36 mouse cellular contexts compared by ENCODE assay signal in genomic region chr6:141986772-141987171, GRCm38 (mm10). TPM values are rescaled to one million over a fixed set of nuclear protein-coding genes. Genes with fewer than 3 reads are reported as not detected.
"Had no signal": no experiment of that assay in that cellular context is flagged by ENCODE, and none has a peak within 500 bp of the region (broad histone marks: within the 10 kb centered on the region; RNA-seq: fewer than 3 reads in every experiment).

No protein-coding gene starts in this region.

- H3K4me1 ChIP-seq: limb, embryonic 12.5 days; limb, embryonic 13.5 days; limb, embryonic 15.5 days; liver, embryonic 12.5 days; liver, embryonic 13.5 days; liver, embryonic 15.5 days; lung, embryonic 15.5 days; megakaryocyte, embryonic 14.5 days; midbrain, embryonic 10.5 days; midbrain, embryonic 12.5 days; midbrain, embryonic 13.5 days; neural tube, embryonic 12.5 days had no signal

- H3K9me3 ChIP-seq: limb, embryonic 12.5 days; limb, embryonic 13.5 days; limb, embryonic 15.5 days; liver, embryonic 12.5 days; liver, embryonic 13.5 days; liver, embryonic 15.5 days; lung, embryonic 15.5 days; megakaryocyte, embryonic 14.5 days; midbrain, embryonic 10.5 days; midbrain, embryonic 12.5 days; midbrain, embryonic 13.5 days; neural tube, embryonic 12.5 days had no signal

- DNase-seq: left cerebral cortex, postnatal 4 days; liver; liver, embryonic 13.5 days; liver, postnatal 0 days; lung, adult 18-20 months; lung, adult 2 months; lung, embryonic 14.5 days; lung, postnatal 10 days; lung, postnatal 14 days; lung, postnatal 36 days; lung, postnatal 4 days; midbrain, embryonic 14.5 days had no signal

- H3K4me3 ChIP-seq: left cerebral cortex, adult 2 months; limb, embryonic 12.5 days; limb, embryonic 13.5 days; limb, embryonic 15.5 days; liver, embryonic 12.5 days; liver, embryonic 13.5 days; liver, embryonic 15.5 days; lung, embryonic 15.5 days; megakaryocyte, embryonic 14.5 days; midbrain, embryonic 10.5 days; midbrain, embryonic 12.5 days; midbrain, embryonic 13.5 days; myocyte; neural tube, embryonic 12.5 days had no signal

- ATAC-seq: liver, embryonic 12.5 days; liver, postnatal 0 days; lung, postnatal 0 days; midbrain, embryonic 13.5 days; midbrain, embryonic 16.5 days had no signal

- H3K27me3 ChIP-seq: limb, embryonic 12.5 days; limb, embryonic 13.5 days; limb, embryonic 15.5 days; liver, embryonic 12.5 days; liver, embryonic 13.5 days; liver, embryonic 15.5 days; lung, embryonic 15.5 days; megakaryocyte, embryonic 14.5 days; midbrain, embryonic 12.5 days; midbrain, embryonic 13.5 days; neural tube, embryonic 12.5 days had no signal

- H3K27ac ChIP-seq: left cerebral cortex, adult 2 months; limb, embryonic 12.5 days; limb, embryonic 13.5 days; limb, embryonic 15.5 days; liver, embryonic 12.5 days; liver, embryonic 13.5 days; liver, embryonic 14.5 days; liver, embryonic 15.5 days; lung, embryonic 15.5 days; macrophage; midbrain, embryonic 10.5 days; midbrain, embryonic 12.5 days; midbrain, embryonic 13.5 days; neural tube, embryonic 12.5 days had no signal

- H3K9ac ChIP-seq: limb, embryonic 12.5 days; limb, embryonic 13.5 days; limb, embryonic 15.5 days; liver, embryonic 12.5 days; liver, embryonic 13.5 days; liver, embryonic 14.5 days; liver, embryonic 15.5 days; liver, postnatal 0 days; lung, embryonic 14.5 days; lung, embryonic 15.5 days; midbrain, embryonic 12.5 days; midbrain, embryonic 13.5 days; neural tube, embryonic 12.5 days had no signal

- H3K36me3 ChIP-seq: limb, embryonic 12.5 days; limb, embryonic 13.5 days; limb, embryonic 15.5 days; liver, embryonic 12.5 days; liver, embryonic 13.5 days; liver, embryonic 15.5 days; lung, embryonic 15.5 days; midbrain, embryonic 10.5 days; midbrain, embryonic 12.5 days; midbrain, embryonic 13.5 days; neural tube, embryonic 12.5 days had no signal

- H3K4me2 ChIP-seq: limb, embryonic 12.5 days; limb, embryonic 13.5 days; limb, embryonic 15.5 days; liver, embryonic 11.5 days; liver, embryonic 12.5 days; liver, embryonic 13.5 days; liver, embryonic 15.5 days; lung, embryonic 14.5 days; lung, embryonic 15.5 days; midbrain, embryonic 12.5 days; midbrain, embryonic 13.5 days; neural tube, embryonic 12.5 days had no signal

RNA-seq across cellular contexts. Expression of gene Gm6614, which starts 24.4 kb away (rescaled TPM):
- polyA plus RNA-seq: limb, embryonic 12.5 days; limb, embryonic 13.5 days; limb, embryonic 15.5 days; liver, adult 2 months; liver, embryonic 11.5 days; liver, embryonic 12.5 days; liver, embryonic 13.5 days; liver, embryonic 14.5 days; liver, embryonic 15.5 days; liver, embryonic 16.5 days; liver, postnatal 0 days; lung, adult 2 months; lung, embryonic 14.5 days; lung, embryonic 15.5 days; lung, embryonic 16.5 days; lung, postnatal 0 days; macrophage; midbrain, embryonic 10.5 days; midbrain, embryonic 13.5 days; midbrain, embryonic 14.5 days; midbrain, embryonic 16.5 days; midbrain, postnatal 0 days; myocyte; neural tube, embryonic 12.5 days had no signal

RNA-seq across cellular contexts. Expression of gene Slco1a1, which starts 40.0 kb away (rescaled TPM):
- polyA plus RNA-seq: limb, embryonic 12.5 days; limb, embryonic 13.5 days; limb, embryonic 14.5 days; limb, embryonic 15.5 days; liver, embryonic 11.5 days; liver, embryonic 12.5 days; liver, embryonic 13.5 days; liver, embryonic 14.5 days; liver, embryonic 16.5 days; lung, embryonic 14.5 days; lung, embryonic 15.5 days; lung, embryonic 16.5 days; lung, postnatal 0 days; macrophage; midbrain, embryonic 10.5 days; midbrain, embryonic 12.5 days; midbrain, embryonic 13.5 days; midbrain, embryonic 14.5 days; midbrain, embryonic 16.5 days; midbrain, postnatal 0 days; myocyte; neural tube, embryonic 11.5 days; neural tube, embryonic 12.5 days had no signal
